Mouse (Mus musculus): ENCODE measurements at regions not wholly inside any gene's neighbourhood (a gene's known extent, or its start where the extent isn't known, plus 50 kb on each side); places are given as distances from the start of the nearest gene placed in this dataset.

DNA sequence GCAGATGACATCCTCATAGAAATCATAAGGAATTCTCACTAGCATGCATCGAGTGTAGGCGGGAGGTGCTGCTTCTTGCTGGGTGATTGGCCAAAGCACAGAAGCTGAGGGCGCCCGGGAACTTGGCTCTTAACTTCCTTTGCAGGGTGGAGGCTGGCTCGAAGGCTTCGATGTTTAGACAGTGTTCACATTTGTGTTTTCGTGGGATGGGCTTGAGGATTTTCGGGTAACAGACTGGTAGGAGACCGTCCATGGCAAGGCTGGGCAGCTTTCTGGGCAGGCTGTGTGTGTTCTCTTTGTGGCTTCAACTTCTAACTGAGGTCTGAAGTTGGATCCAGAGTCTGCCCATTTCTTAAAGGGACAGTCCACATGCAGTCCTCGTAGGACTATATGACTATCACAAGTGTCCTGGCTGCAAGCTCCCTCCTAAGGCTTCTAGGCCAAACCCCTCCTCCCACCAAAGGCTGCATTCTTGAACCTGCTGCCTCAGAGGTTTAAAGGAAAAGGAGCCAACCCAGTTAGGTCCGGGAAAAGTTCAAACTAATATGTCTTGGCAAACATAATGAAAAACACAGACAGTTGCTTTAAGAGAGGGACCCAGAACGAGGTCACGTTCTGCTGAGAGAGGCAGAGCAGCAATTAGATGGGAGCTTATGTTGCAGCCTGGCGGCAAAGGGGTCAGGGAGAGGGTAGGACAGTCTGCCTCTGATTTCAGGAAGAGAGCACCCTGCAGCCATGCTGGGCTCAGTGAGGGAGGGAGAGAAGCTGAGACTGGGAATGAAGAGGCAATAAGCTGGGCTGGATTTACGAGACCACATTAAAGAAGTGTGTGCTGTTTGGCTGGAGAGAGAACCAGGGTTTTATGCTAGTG, 98.2 kb upstream of the Neo1 start:
- Histone ChIP-seq H3K36me3 (ENCODE audit: control insufficient read depth in 1 of 2, insufficient read depth in 2 of 2, low read length in 2 of 2) (no peaks in the 10 kb centered on the region), H3K27ac (ENCODE audit: control insufficient read depth, low read depth, low read length) (no peak overlapping the region), H3K9ac (ENCODE audit: control insufficient read depth, low read depth, low read length, poor library complexity, severe bottlenecking) (no peak overlapping the region), H3K79me2 (ENCODE audit: control insufficient read depth, insufficient read depth, low read length, poor library complexity) (no peaks in the 10 kb centered on the region), H3K4me3 (ENCODE audit: control insufficient read depth in 1 of 2, insufficient read depth in 1 of 2, low read depth in 2 of 2, low read length in 2 of 2) (no peak overlapping the region), H3K9me3 (replicated peaks; ENCODE audit: insufficient read depth, low read length) (no peaks in the 10 kb centered on the region), H3K27me3 (ENCODE audit: control insufficient read depth in 1 of 2, insufficient read depth in 2 of 2, low read length in 2 of 2) (peaks cover 15 to 17% of the 10 kb centered on the region in 2 experiments), H3K4me1 (ENCODE audit: control insufficient read depth in 1 of 2, insufficient read depth in 2 of 2, low read length in 2 of 2) (no peaks in the 10 kb centered on the region)
- no peak for DNase-seq (ENCODE audit: low read depth, low spot score)
- no peak for TF ChIP-seq E2F4 (IDR thresholded peaks at IDR 0.05; ENCODE audit: borderline replicate concordance, low read depth, low read length)
- TF ChIP-seq ZMIZ1 (IDR thresholded peaks at IDR 0.05; ENCODE audit: low read depth, low read length) = no peak
- TF ChIP-seq SMC3 (IDR thresholded peaks at IDR 0.05; ENCODE audit: low read depth, low read length) = no peak
- no peak for TF ChIP-seq CHD2 (IDR thresholded peaks at IDR 0.05; ENCODE audit: low read length)
- TF ChIP-seq MAZ (IDR thresholded peaks at IDR 0.05; ENCODE audit: low read depth, low read length) = no peak
- no peak for TF ChIP-seq USF2 (IDR thresholded peaks at IDR 0.05; ENCODE audit: borderline replicate concordance in 1 of 2, insufficient read depth in 1 of 2, low read depth in 1 of 2, low read length in 2 of 2)
- no peak for TF ChIP-seq MEF2A (IDR thresholded peaks at IDR 0.05; ENCODE audit: extremely low read depth, insufficient replicate concordance, low read depth, low read length, poor library complexity, severe bottlenecking)
- no peak for TF ChIP-seq POLR2AphosphoS5 (IDR thresholded peaks at IDR 0.05; ENCODE audit: borderline replicate concordance, low read depth, low read length)
- no peak for TF ChIP-seq NELFE (IDR thresholded peaks at IDR 0.05; ENCODE audit: low read depth, low read length)
- no peak for TF ChIP-seq ELF1 (IDR thresholded peaks at IDR 0.05; ENCODE audit: low read depth, low read length)
- TF ChIP-seq UBTF (IDR thresholded peaks at IDR 0.05; ENCODE audit: borderline replicate concordance, insufficient read depth, low read depth, low read length) = no peak
- TF ChIP-seq JUND (IDR thresholded peaks at IDR 0.05; ENCODE audit: low read depth, low read length) = no peak
- no peak for TF ChIP-seq GATA1 (IDR thresholded peaks at IDR 0.05; ENCODE audit: low read depth, low read length)
- TF ChIP-seq ZNF384 (IDR thresholded peaks at IDR 0.05; ENCODE audit: low read depth, low read length) = no peak
- TF ChIP-seq GABPA (IDR thresholded peaks at IDR 0.05; ENCODE audit: low read depth, low read length) = no peak

DNA sequence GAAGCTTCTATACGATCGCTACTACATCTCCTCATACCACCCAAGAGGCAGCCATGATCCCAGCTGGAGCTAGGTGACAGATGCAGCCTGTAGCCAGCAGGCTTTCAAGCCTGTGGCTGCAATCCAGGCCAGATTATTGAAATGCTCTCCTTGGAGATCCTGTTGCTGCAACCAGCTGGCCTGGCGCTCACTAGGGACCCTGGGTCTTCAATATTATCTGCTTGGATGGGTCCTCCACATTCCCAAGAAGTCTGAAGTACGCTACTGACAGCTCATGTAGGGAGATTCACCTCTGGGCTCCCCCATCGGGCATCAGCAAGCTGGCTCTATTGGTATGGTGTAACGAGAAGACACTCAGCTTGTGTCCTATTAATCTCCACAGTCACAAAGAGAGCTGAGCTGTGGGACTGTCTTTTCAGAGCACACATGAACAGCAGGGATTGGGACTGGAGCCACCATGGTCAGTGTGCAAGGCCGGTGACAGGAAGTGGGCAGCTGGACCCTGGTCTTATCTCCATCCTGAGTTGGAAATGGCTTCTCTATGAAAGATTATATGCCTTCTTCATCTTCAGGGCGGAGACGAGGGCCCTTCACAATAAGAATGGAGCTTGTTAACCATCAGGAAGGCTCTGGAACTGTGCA, 93.6 kb upstream of the Neo1 start:
- no peak overlapping the region for H3K4me3 ChIP-seq (ENCODE audit: control insufficient read depth in 1 of 2, insufficient read depth in 1 of 2, low read depth in 2 of 2, low read length in 2 of 2)
- H3K36me3 ChIP-seq (ENCODE audit: control insufficient read depth in 1 of 2, insufficient read depth in 2 of 2, low read length in 2 of 2) = no peaks in the 10 kb centered on the region
- no peaks in the 10 kb centered on the region for H3K79me2 ChIP-seq (ENCODE audit: control insufficient read depth, insufficient read depth, low read length, poor library complexity)
- peaks cover 6 to 12% of the 10 kb centered on the region in 2 experiments for H3K27me3 ChIP-seq (ENCODE audit: control insufficient read depth in 1 of 2, insufficient read depth in 2 of 2, low read length in 2 of 2)
- no peak for DNase-seq (ENCODE audit: low read depth, low spot score)
- no peak overlapping the region for H3K27ac ChIP-seq (ENCODE audit: control insufficient read depth, low read depth, low read length)
- H3K9ac ChIP-seq (ENCODE audit: control insufficient read depth, low read depth, low read length, poor library complexity, severe bottlenecking) = no peak overlapping the region
- no peaks in the 10 kb centered on the region for H3K4me1 ChIP-seq (ENCODE audit: control insufficient read depth in 1 of 2, insufficient read depth in 2 of 2, low read length in 2 of 2)
- no peak for TF ChIP-seq POLR2AphosphoS2 (IDR thresholded peaks at IDR 0.05; ENCODE audit: low read length)
- TF ChIP-seq GABPA (IDR thresholded peaks at IDR 0.05; ENCODE audit: low read depth, low read length) = no peak
- no peak for TF ChIP-seq EP300 (IDR thresholded peaks at IDR 0.05; ENCODE audit: low read depth in 1 of 2, low read length in 2 of 2)
- no peak for TF ChIP-seq ZC3H11A (IDR thresholded peaks at IDR 0.05; ENCODE audit: low read depth, low read length)
- no peak for TF ChIP-seq ELF1 (IDR thresholded peaks at IDR 0.05; ENCODE audit: low read depth, low read length)
- TF ChIP-seq CTCF (IDR thresholded peaks at IDR 0.05 in 2 of 3, conservative IDR thresholded peaks at IDR 0.05 in 1 of 3; ENCODE audit: control insufficient read depth in 1 of 3, insufficient read depth in 1 of 3, low read depth in 2 of 3, low read length in 3 of 3, poor library complexity in 1 of 3, severe bottlenecking in 1 of 3) = no peak
- TF ChIP-seq ZKSCAN1 (IDR thresholded peaks at IDR 0.05; ENCODE audit: low read depth, low read length) = no peak
- no peaks in the 10 kb centered on the region for H3K9me3 ChIP-seq (replicated peaks; ENCODE audit: insufficient read depth, low read length)

Measured in MEL (cell line).